Mouse (Mus musculus) hindbrain, embryonic 12.5 days (tissue): ENCODE measurements at regions not wholly inside any gene's neighbourhood (a gene's known extent, or its start where the extent isn't known, plus 50 kb on each side); places are given as distances from the start of the nearest gene placed in this dataset.

Experiments
- ATAC-seq: fragments of 200-750 bp; cut with Nextera tagmentation; 2 replicates; pipeline ENCODE4 v1.8.0; 2017; ENCODE audit warnings: moderate TSS enrichment; ENCODE audit not compliant: low FRiP score
- H3K27ac ChIP-seq: fragments of 300-500 bp; sonication (generic); 2 replicates; pipeline ENCODE4 v1.5.1; 2016; ENCODE audit warnings: mild to moderate bottlenecking
- H3K27me3 ChIP-seq: fragments of 300-500 bp; sonication (generic); 2 replicates; pipeline ENCODE4 v1.6.1; 2016; ENCODE audit warnings: mild to moderate bottlenecking
- H3K36me3 ChIP-seq: fragments of 300-500 bp; sonication (generic); 2 replicates; pipeline ENCODE4 v1.6.1; 2016; ENCODE audit warnings: mild to moderate bottlenecking
- H3K4me1 ChIP-seq: fragments of 300-500 bp; sonication (generic); 2 replicates; pipeline ENCODE4 v1.6.1; 2016
- H3K4me2 ChIP-seq: fragments of 300-500 bp; sonication (generic); replicated peaks from 2 replicates; pipeline ENCODE4 v1.6.1; 2016; ENCODE audit warnings: mild to moderate bottlenecking
- H3K4me3 ChIP-seq: fragments of 300-500 bp; sonication (generic); 2 replicates; pipeline ENCODE4 v1.5.1; 2016; ENCODE audit warnings: mild to moderate bottlenecking
- H3K9ac ChIP-seq: fragments of 300-500 bp; sonication (generic); 2 replicates; pipeline ENCODE4 v1.6.1; 2016; ENCODE audit warnings: mild to moderate bottlenecking, moderate library complexity
- H3K9me3 ChIP-seq: fragments of 300-500 bp; sonication (generic); replicated peaks from 2 replicates; pipeline ENCODE4 v1.6.1; 2016; ENCODE audit warnings: mild to moderate bottlenecking
- WGBS: fragments of 180-500 bp; shearing (Covaris S2); methylation state at CpG from one replicate; pipeline ENCODE4 v1.1.7; 2016; 5-methylcytosine and 5-hydroxymethylcytosine counted together

GRCm38 (mm10) chr6:67145969-67146368 lies 92.0 kb upstream of the Serbp1 start:
- H3K9me3 ChIP-seq = no peaks in the 10 kb centered on the region
- no peaks in the 10 kb centered on the region for H3K36me3 ChIP-seq
- H3K9ac ChIP-seq = no peak overlapping the region
- 42% methylated on average over 5 of the region's 5 CpGs for WGBS
- H3K27me3 ChIP-seq = no peaks in the 10 kb centered on the region
- H3K4me2 ChIP-seq = no peak overlapping the region
- no peak overlapping the region for H3K27ac ChIP-seq
- H3K4me3 ChIP-seq = no peak overlapping the region
- no peak for ATAC-seq
- H3K4me1 ChIP-seq = 0 out of 2 replicates have a peak, but pooled peaks cover 4% of the 10 kb centered on the region

- 77% methylated on average over 13 of the region's 13 CpGs for WGBS
- H3K27me3 ChIP-seq = no peaks in the 10 kb centered on the region
- ATAC-seq = no peak
- H3K9me3 ChIP-seq = no peaks in the 10 kb centered on the region
- no peak overlapping the region for H3K27ac ChIP-seq
- H3K4me1 ChIP-seq = 0 out of 2 replicates have a peak, but pooled peaks cover 4% of the 10 kb centered on the region
- H3K36me3 ChIP-seq = no peaks in the 10 kb centered on the region
- H3K4me3 ChIP-seq = no peak overlapping the region
- no peak overlapping the region for H3K9ac ChIP-seq
- H3K4me2 ChIP-seq = no peak overlapping the region
Measured at GRCm38 (mm10) chr6:67144946-67145716, 92.8 kb upstream of the Serbp1 start.

GRCm38 (mm10) chr6:67142179-67142578 lies 95.8 kb upstream of the Serbp1 start:
- Histone ChIP-seq H3K27me3 (no peaks in the 10 kb centered on the region), H3K4me1 (0 out of 2 replicates have a peak, but pooled peaks cover 4% of the 10 kb centered on the region), H3K9ac (no peak overlapping the region), H3K9me3 (no peaks in the 10 kb centered on the region), H3K4me3 (no peak overlapping the region), H3K27ac (no peak overlapping the region), H3K4me2 (no peak overlapping the region), H3K36me3 (no peaks in the 10 kb centered on the region)
- no peak for ATAC-seq
- WGBS = 41% methylated on average over 4 of the region's 4 CpGs

GRCm38 (mm10) chr6:67140645-67141250 lies 97.2 kb upstream of the Serbp1 start:
- no peak overlapping the region for H3K4me2 ChIP-seq
- no peaks in the 10 kb centered on the region for H3K4me1 ChIP-seq
- WGBS = 78% methylated on average over 6 of the region's 6 CpGs
- H3K4me3 ChIP-seq = no peak overlapping the region
- H3K27ac ChIP-seq = no peak overlapping the region
- ATAC-seq = no peak
- no peak overlapping the region for H3K9ac ChIP-seq
- no peaks in the 10 kb centered on the region for H3K27me3 ChIP-seq
- H3K9me3 ChIP-seq = no peaks in the 10 kb centered on the region
- H3K36me3 ChIP-seq = no peaks in the 10 kb centered on the region

GRCm38 (mm10) chr6:67139012-67139375 lies 99.0 kb upstream of the Serbp1 start:
- Histone ChIP-seq H3K4me3 (no peak overlapping the region), H3K4me1 (no peaks in the 10 kb centered on the region), H3K9ac (no peak overlapping the region), H3K27ac (no peak overlapping the region), H3K4me2 (no peak overlapping the region), H3K27me3 (no peaks in the 10 kb centered on the region), H3K36me3 (no peaks in the 10 kb centered on the region), H3K9me3 (no peaks in the 10 kb centered on the region)
- WGBS = 83% methylated on average over 3 of the region's 3 CpGs
- no peak for ATAC-seq

- Histone ChIP-seq H3K9me3 (no peaks in the 10 kb centered on the region), H3K4me2 (no peak overlapping the region), H3K4me3 (no peak overlapping the region), H3K27ac (no peak overlapping the region), H3K4me1 (no peaks in the 10 kb centered on the region), H3K36me3 (no peaks in the 10 kb centered on the region), H3K27me3 (no peaks in the 10 kb centered on the region), H3K9ac (no peak overlapping the region)
- 63% methylated on average over 13 of the region's 13 CpGs for WGBS
- ATAC-seq = no peak
Measured at GRCm38 (mm10) chr6:67138302-67139011, 99.5 kb upstream of the Serbp1 start.

- no peak overlapping the region for H3K27ac ChIP-seq
- no peak overlapping the region for H3K4me3 ChIP-seq
- ATAC-seq = no peak
- H3K9me3 ChIP-seq = no peaks in the 10 kb centered on the region
- WGBS = 71% methylated on average over 4 of the region's 4 CpGs
- H3K4me1 ChIP-seq = no peaks in the 10 kb centered on the region
- H3K27me3 ChIP-seq = no peaks in the 10 kb centered on the region
- no peaks in the 10 kb centered on the region for H3K36me3 ChIP-seq
- no peak overlapping the region for H3K9ac ChIP-seq
- H3K4me2 ChIP-seq = no peak overlapping the region
Measured at GRCm38 (mm10) chr6:67137482-67137881, 100.2 kb upstream of the Gadd45a start.

GRCm38 (mm10) chr6:67134915-67135314 lies 97.7 kb upstream of the Gadd45a start:
- no peaks in the 10 kb centered on the region for H3K4me1 ChIP-seq
- H3K9me3 ChIP-seq = no peaks in the 10 kb centered on the region; the same call in 1 of the 2 replicates
- no peaks in the 10 kb centered on the region for H3K36me3 ChIP-seq
- H3K27ac ChIP-seq = no peak overlapping the region
- WGBS = 65% methylated on average over 1 of the region's 1 CpGs
- H3K27me3 ChIP-seq = no peaks in the 10 kb centered on the region
- H3K4me2 ChIP-seq = no peak overlapping the region
- H3K4me3 ChIP-seq = no peak overlapping the region
- no peak for ATAC-seq
- H3K9ac ChIP-seq = no peak overlapping the region

- no peak overlapping the region for H3K4me2 ChIP-seq
- H3K4me3 ChIP-seq = no peak overlapping the region
- no peak overlapping the region for H3K27ac ChIP-seq
- H3K9ac ChIP-seq = no peak overlapping the region
- no peaks in the 10 kb centered on the region for H3K36me3 ChIP-seq
- H3K4me1 ChIP-seq = peaks cover 2% of the 10 kb centered on the region; the same call in 1 of the 2 replicates
- H3K27me3 ChIP-seq = no peaks in the 10 kb centered on the region
- 67% methylated on average over 11 of the region's 11 CpGs for WGBS
- peak; percentile 38; the same call in 1 of the 2 replicates for ATAC-seq
- H3K9me3 ChIP-seq = no peaks in the 10 kb centered on the region; the same call in 1 of the 2 replicates
Measured at GRCm38 (mm10) chr6:67130540-67131301, 93.5 kb upstream of the Gadd45a start.

GRCm38 (mm10) chr6:67129626-67130025 lies 92.4 kb upstream of the Gadd45a start:
- Histone ChIP-seq H3K4me1 (peaks cover 2% of the 10 kb centered on the region; the same call in 1 of the 2 replicates), H3K4me2 (no peak overlapping the region), H3K27ac (no peak overlapping the region), H3K27me3 (no peaks in the 10 kb centered on the region), H3K36me3 (no peaks in the 10 kb centered on the region), H3K9ac (no peak overlapping the region), H3K9me3 (no peaks in the 10 kb centered on the region; the same call in 1 of the 2 replicates), H3K4me3 (no peak overlapping the region)
- 88% methylated on average over 10 of the region's 10 CpGs for WGBS
- no peak for ATAC-seq

- Histone ChIP-seq H3K4me1 (peaks cover 2% of the 10 kb centered on the region; the same call in 1 of the 2 replicates), H3K9ac (no peak overlapping the region), H3K27me3 (no peaks in the 10 kb centered on the region), H3K27ac (no peak overlapping the region), H3K36me3 (no peaks in the 10 kb centered on the region), H3K9me3 (no peaks in the 10 kb centered on the region; the same call in 1 of the 2 replicates), H3K4me3 (no peak overlapping the region), H3K4me2 (no peak overlapping the region)
- no peak for ATAC-seq
- WGBS = 61% methylated on average over 16 of the region's 16 CpGs
Measured at GRCm38 (mm10) chr6:67128503-67129463, 91.5 kb upstream of the Gadd45a start.
